Mouse (Mus musculus): ENCODE measurements around the gene Prkcb. TPM values are rescaled to one million over a fixed set of nuclear protein-coding genes. Genes with fewer than 3 reads are reported as not detected.

Prkcb gene
- total RNA-seq, 4 experiments from 2014 or later, result 0.15 to 1.2 (median 0.73) TPM

DNA sequence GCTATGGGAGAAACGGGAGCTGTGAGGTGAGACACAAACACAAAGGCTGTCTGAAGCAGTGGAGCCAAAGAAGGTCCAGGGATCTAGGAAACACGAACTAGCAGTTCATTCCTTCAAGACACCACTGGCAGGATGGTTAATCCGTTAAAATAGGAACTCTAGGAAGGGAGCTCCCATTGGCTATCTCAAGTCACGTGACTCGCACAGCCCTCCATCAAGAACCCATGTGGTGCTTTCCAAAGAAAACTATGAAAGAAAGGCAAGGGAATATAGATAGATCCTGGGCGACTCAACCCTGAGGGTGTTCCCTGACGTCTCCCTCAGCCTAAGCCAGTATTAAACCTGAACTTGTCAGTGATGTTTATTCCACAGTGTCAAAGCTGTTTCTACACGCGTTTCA lies 31.0 kb downstream of the Prkcb start:
- DNase-seq (ENCODE audit: low spot score in 2 of 2), result no peak

- no peak for DNase-seq (ENCODE audit: low spot score in 2 of 2)
These were observed 32.4 kb downstream of the Prkcb start for GRCm38 (mm10) chr7:122320843-122321544.

GRCm38 (mm10) chr7:122322038-122322690 lies 33.6 kb downstream of the Prkcb start:
- DNase-seq (ENCODE audit: low spot score in 2 of 2), result no peak

DNA sequence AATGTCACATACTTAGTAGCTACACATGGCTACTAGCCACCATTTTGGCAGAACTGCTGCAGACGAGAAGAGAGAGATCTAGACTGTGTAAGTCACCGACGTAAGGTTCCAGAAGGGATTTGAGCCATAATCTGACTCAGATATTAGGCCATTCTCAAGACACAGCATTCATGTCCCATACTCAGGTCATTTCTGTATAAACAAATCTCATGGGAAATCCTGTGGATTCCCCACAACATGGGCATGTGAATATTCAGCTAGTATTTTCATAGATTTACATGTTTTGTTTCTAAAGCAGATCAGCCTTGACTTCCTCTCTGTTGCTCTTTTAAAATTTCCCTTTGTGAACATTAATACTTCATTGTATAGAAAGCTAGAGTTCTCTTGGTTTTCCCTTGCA lies 39.4 kb downstream of the Prkcb start:
- DNase-seq (ENCODE audit: low spot score in 2 of 2), result no peak

GRCm38 (mm10) chr7:122328466-122328865 lies 39.9 kb downstream of the Prkcb start:
- no peak for DNase-seq (ENCODE audit: low spot score in 2 of 2)

DNA sequence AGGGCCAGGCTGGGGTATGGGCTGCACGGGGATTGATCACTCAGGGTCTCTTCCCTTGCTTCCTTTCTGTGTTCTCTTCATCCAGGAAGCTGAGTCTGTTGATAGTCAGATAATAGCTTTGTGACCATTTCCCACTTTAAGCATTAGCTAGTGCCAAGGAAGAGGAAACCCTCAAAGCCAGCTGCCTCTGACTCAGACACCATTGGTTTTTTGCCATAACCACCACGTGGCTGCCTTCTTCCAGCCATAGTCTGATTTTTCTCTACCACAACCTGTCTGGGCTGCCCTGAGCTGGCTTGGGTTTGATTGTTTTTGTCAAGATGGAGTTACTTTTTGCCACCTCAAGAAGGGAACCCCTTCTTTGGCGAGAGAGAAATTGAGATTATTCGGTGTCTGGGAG lies 41.0 kb downstream of the Prkcb start:
- no peak for DNase-seq (ENCODE audit: low spot score in 2 of 2)

DNA sequence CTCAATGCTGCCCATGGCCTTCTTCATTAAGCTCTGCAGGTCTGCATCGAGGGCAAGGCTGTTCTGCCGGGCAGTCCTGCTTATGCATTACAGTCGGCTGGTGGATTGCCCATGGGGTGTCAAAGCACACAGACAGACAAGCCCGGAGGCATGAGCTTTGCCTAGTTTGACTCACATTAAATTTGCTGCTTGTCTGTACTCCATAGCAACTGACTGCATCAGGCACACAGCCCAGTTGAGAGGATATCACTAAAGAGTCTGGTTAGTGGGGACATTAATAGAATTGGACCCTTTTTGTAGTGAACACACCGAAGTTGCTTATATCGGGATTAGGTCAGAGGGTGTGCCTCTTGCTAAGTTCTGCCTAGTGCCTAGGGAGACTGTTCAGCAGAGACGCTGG lies 45.1 kb downstream of the Prkcb start:
- DNase-seq (ENCODE audit: low spot score in 2 of 2), result no peak

GRCm38 (mm10) chr7:122337302-122337701 lies 48.8 kb downstream of the Prkcb start:
- DNase-seq (ENCODE audit: low spot score in 2 of 2), result no peak

DNA sequence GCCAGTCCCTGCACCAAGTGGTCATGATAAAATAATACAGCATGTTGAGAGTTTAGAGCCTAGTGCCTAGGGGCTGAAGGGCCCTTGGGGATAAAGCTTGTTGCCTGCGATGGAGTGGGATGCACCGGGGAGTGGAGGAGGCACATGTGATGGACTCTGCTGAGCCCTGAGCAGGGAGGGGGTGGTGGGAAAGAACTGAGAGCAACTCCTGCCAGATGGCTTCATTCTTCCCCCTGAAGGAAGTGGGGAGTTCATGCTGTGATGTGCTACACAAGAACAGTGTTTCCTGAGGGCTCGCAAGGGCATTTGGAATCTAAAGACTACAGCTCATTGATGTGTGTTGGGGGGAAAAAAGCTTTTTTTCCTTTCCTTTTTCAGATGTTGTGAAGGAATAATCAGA lies 49.5 kb downstream of the Prkcb start:
- no peak for DNase-seq (ENCODE audit: low spot score in 2 of 2)

- no peak for DNase-seq (ENCODE audit: low spot score in 2 of 2)
These were observed 50.9 kb downstream of the Prkcb start for GRCm38 (mm10) chr7:122339476-122339875.

DNA sequence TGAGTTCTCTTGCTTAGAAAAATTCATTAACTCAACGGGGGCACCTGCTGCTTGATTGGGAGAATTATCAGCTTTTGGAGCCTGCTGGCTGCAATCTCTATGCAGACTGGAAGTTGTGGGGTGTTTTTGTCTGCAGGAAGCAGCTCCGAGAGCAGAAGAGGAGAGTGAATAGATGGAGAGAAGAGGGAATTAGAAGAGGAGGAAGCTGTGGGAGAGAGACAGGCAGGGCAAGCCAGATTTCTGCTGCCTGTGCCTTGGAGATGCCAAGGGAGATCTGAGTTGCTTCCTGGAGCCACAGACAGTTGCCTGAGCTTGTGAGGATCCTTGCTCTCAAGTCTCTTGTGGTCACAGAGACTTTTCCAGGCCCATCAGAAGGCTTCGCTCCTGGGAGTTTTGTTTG lies 53.3 kb downstream of the Prkcb start:
- no peak for DNase-seq (ENCODE audit: low spot score in 2 of 2)

DNA sequence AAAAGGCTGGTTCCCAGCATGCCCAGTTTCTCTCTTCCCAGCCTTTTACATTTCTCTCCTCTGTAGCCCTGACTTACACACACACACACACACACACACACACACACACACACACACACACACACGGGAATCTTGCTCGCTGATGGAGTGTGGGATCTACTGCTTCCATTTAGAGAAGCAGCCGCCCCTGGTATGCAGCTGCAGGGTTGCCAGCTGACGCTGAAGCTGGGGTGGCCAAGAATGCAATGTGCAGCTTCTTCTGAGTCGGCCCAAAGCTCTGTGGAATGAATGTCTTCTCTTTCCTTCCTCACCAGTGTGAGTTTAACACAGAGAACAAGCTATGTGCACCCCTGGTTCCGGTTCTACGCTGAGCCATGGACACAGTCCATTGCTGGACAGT lies 56.1 kb downstream of the Prkcb start:
- no peak for DNase-seq (ENCODE audit: low spot score in 2 of 2)

GRCm38 (mm10) chr7:122346251-122347242 lies 58.0 kb downstream of the Prkcb start:
- DNase-seq (ENCODE audit: low spot score in 2 of 2), result no peak

- no peak for DNase-seq (ENCODE audit: low spot score in 2 of 2)
These were observed 58.9 kb downstream of the Prkcb start for GRCm38 (mm10) chr7:122347433-122347832.

- DNase-seq (ENCODE audit: low spot score in 2 of 2), result no peak
These were observed 61.4 kb downstream of the Prkcb start for GRCm38 (mm10) chr7:122349961-122350360.

- no peak for DNase-seq (ENCODE audit: low spot score in 2 of 2)
These were observed 62.2 kb downstream of the Prkcb start for GRCm38 (mm10) chr7:122350741-122351140.

DNA sequence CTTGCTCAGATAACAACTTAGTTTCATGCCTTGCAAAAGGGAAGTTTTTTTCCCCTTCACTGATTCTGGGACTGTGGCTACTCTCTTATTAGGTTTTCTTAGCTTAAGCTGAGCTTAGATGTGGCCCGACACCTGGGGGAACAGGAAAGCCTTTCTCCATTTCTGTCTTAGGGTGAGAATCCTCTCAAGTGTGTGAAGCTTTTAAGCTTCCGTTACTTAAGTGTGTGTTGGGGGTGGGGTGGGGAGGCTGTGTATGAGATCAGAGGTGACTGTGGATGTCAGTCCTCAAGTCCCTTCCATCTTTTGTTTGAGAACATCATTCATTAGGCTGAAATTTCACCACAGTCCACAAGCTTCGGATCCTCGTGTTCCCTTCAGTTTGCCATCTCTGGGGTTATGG lies 63.3 kb downstream of the Prkcb start:
- no peak for DNase-seq (ENCODE audit: low spot score in 2 of 2)

GRCm38 (mm10) chr7:122352566-122353277 lies 64.2 kb downstream of the Prkcb start:
- DNase-seq (ENCODE audit: low spot score in 2 of 2), result no peak

DNA sequence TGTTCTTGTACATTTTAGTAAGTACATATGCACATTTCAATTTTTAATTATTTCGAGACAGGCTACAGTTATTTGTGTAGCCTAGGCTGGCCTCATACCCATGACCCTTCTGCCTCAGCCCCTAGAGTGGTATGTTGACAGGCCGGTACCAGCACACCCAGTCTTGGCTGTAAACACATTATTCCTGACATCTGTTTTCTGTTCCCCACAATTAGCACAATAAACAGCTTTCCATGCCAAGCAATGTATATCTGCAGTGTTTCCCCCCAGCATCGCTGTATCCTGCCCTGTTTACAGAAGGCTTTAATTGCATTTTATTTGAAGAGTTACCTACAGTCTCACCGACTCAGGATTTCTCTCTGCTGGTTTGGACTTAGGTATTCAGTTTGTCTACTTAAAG lies 64.8 kb downstream of the Prkcb start:
- DNase-seq (ENCODE audit: low spot score in 2 of 2), result no peak

DNA sequence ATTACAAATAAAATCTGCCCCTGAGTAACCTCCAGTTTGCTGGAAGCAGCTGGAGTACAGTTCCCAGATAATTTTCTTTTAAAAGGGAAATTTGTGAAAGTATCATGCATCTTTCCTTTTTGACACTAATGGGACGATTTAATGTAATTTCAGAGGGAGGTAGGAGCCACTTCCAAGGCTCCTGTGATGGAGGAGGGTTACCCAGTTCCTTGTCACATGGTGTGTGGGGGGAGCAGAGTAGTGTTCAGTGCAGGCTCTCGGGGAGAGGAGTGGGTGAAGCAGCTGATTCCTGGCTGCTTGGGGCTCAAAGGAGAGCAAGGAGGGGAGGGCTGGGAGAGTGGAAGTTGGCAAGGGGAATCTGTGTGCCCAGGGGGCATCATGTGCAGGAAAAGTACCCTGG lies 68.4 kb downstream of the Prkcb start:
- no peak for DNase-seq (ENCODE audit: low spot score in 2 of 2)

GRCm38 (mm10) chr7:122357847-122358246 lies 69.3 kb downstream of the Prkcb start:
- DNase-seq (ENCODE audit: low spot score in 2 of 2), result no peak

All from gastrocnemius, adult 8-10 months (tissue).